Mouse (Mus musculus): ENCODE results near the gene Endod1.

- no peak for TF ChIP-seq MYOG (IDR thresholded peaks at IDR 0.05; ENCODE audit: control insufficient read depth, extremely low read depth, insufficient read length)
- TF ChIP-seq MAX (IDR thresholded peaks at IDR 0.05), result no peak
- no peak for TF ChIP-seq CTCF (IDR thresholded peaks at IDR 0.05; ENCODE audit: control insufficient read depth, insufficient read depth, insufficient read length)
- no peak for TF ChIP-seq MYOD1 (IDR thresholded peaks at IDR 0.05; ENCODE audit: control insufficient read depth, insufficient read length, low read depth)
- TF ChIP-seq CEBPB (IDR thresholded peaks at IDR 0.05; ENCODE audit: low read depth), result no peak
These were observed 4.4 kb upstream of the Endod1 start for GRCm38 (mm10) chr9:14385665-14386064.
